13 mouse cellular contexts compared by ENCODE assay signal in genomic region chr6:5827064-5827463, GRCm38 (mm10).
DNase-seq lines count a peak whose midpoint lies in the region; TF ChIP-seq lines count a peak whose summit lies in the region.
"Had no signal": no experiment of that assay in that cellular context is flagged by ENCODE, and none has a peak within 500 bp of the region (broad histone marks: within the 10 kb centered on the region; RNA-seq: fewer than 3 reads in every experiment).

No protein-coding gene starts in this region.

- no peak for DNase-seq in gastrocnemius, adult 2 months
- DNase-seq in gastrocnemius, postnatal 4 days (ENCODE audit: low spot score in 2 of 2), result no peak
- DNase-seq in layer of hippocampus, adult 2 months (ENCODE audit: low spot score in 2 of 2), result no peak
- DNase-seq in layer of hippocampus, postnatal 36 days, result no peak
- peak; percentile 64 for DNase-seq in ES-CJ7 (ENCODE audit: low read depth, low spot score)
- DNase-seq in brain, embryonic 14.5 days (ENCODE audit: low read depth), result peak; percentile 37
- DNase-seq in spleen, postnatal 36 days (ENCODE audit: low spot score in 2 of 2), result no peak
- DNase-seq in thymus, postnatal 0 days (ENCODE audit: low spot score), result no peak
- DNase-seq: gastrocnemius, postnatal 36 days; heart, postnatal 36 days; liver, embryonic 13.5 days; right cerebral cortex, postnatal 4 days had no signal

- TF ChIP-seq POLR2A in brain, embryonic 14.5 days (IDR thresholded peaks at IDR 0.05; ENCODE audit: borderline replicate concordance, extremely low read depth, insufficient read depth, insufficient read length, poor library complexity, severe bottlenecking), result no peak

- TF ChIP-seq CTCF in gastrocnemius, adult 2 months (IDR thresholded peaks at IDR 0.05), result peak; percentile 17; the same call in 1 of the 2 replicates
- peak; percentile 71 for TF ChIP-seq CTCF in layer of hippocampus, adult 2 months (conservative IDR thresholded peaks at IDR 0.05)
- peak; percentile 18; the same call in 1 of the 2 replicates for TF ChIP-seq CTCF in brain, embryonic 14.5 days (IDR thresholded peaks at IDR 0.05; ENCODE audit: borderline replicate concordance, extremely low read depth, insufficient read depth, insufficient read length)

- intact Hi-C loops in gastrocnemius, adult 2 months (cut with DNase I), result no loop called here

- H3K27ac ChIP-seq in gastrocnemius, adult 2 months, result no peak overlapping the region
- H3K27ac ChIP-seq in layer of hippocampus, adult 2 months, result no peak overlapping the region
- H3K27ac ChIP-seq: embryonic facial prominence, embryonic 12.5 days; liver, embryonic 13.5 days had no signal

- no peak overlapping the region for H3K4me3 ChIP-seq in gastrocnemius, adult 2 months
- H3K4me3 ChIP-seq in layer of hippocampus, adult 2 months, result no peak overlapping the region
- H3K4me3 ChIP-seq: embryonic facial prominence, embryonic 12.5 days; liver, embryonic 13.5 days had no signal

Comparison
In these comparisons a context has a peak if more than half of its experiments do, and no peak if none do; other contexts are left out.
1. DNase-seq: peak in ES-CJ7 (single experiment) and brain, embryonic 14.5 days (single experiment); none in gastrocnemius, adult 2 months (single experiment), gastrocnemius, postnatal 4 days (0 of 2), layer of hippocampus, adult 2 months (0 of 2), layer of hippocampus, postnatal 36 days (0 of 2), spleen, postnatal 36 days (0 of 2) and thymus, postnatal 0 days (single experiment).
2. CTCF ChIP-seq: peak in every context shown above with its lines; median percentile 71 in layer of hippocampus, adult 2 months; 18 in brain, embryonic 14.5 days; 17 in gastrocnemius, adult 2 months.